Mouse (Mus musculus) cerebellum, postnatal 25 days (tissue): ENCODE measurements around the gene Gimap1.
A peak's percentile ranks its signal among the peaks of the same experiment; 100 is the strongest.

Experiments
- DNase-seq, 2 experiments: peaks; one replicate each; pipeline ENCODE4 v3.0.0; 2021; ENCODE audit warnings: mixed read lengths in 2 of 2

The Gimap1 gene

DNA sequence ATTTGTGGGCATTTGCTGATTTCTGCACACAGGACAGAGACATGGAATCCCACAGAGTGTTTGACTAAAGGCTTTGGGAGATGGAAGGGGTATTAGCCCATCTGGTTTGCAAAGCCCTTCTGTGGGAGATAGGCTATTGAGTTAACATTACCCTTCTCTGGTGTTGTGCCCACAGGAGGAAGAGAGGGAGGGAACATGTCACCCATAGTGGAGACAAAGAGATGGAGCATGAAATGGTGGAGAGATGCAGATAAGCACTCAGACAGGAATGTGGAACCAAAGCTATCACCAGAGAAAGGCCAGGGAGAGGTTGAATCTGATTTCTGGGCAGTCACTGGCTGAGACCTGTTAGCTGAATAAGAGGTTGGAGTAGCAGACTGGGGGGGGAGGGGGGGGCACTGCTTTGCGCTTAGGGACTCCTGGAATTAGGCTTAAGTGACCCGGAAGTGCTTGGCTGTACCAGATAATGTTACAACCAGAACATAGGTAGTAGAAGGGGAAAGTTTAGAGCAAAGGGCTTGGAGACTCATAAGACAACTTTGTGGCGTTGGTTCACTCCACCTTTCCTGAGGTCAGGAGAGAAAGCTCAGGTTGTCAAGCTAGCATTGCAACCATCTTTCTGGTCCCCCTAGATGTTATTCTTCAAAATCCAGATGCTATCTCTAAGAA, 1.8 kb downstream of the Gimap1 start:
- no peak for DNase-seq

DNA sequence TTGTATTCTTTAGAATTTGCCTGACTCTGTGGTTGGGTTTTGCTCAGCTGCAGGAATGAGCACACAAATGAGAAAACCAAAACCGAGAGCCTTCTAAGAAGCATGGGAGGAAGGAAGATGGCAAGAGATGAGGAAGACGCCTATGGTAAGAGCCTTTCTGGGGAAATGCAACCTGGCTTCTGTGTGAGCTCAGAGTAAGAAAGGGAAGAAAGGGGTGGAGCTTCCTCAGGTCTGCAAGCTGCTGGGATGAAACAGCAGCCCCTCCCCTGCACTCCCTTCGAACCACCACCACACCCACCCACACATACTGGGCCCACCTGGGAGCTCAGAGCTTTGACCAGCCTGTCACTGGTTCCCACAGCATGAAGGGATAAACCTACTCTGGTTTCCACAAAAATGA, 2.4 kb downstream of the Gimap1 start:
- no peak for DNase-seq

DNA sequence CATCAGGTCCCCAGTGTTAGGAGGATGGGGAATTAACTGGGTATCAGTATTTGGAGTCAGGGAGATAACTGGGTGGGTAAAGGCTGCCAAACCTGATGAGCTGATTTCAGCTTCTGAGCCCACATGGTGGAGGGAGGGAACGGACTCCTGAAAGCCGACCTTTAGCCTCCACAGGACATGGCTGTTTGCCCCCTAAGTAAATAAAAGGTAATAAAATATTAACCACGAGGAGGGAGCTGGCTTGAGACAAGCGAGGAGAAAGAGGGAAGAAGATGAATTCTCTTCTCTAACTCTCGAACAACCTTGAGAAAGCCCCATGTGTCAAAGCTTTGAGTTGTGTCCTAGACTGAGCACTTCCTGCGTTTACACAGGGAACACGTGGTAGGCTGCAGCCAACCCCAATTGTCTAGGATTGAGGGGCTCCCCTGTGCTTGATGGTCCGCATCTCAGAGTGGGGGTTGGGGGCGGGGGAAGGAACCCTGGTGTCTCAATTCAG, 2.9 kb downstream of the Gimap1 start:
- DNase-seq = no peak

DNA sequence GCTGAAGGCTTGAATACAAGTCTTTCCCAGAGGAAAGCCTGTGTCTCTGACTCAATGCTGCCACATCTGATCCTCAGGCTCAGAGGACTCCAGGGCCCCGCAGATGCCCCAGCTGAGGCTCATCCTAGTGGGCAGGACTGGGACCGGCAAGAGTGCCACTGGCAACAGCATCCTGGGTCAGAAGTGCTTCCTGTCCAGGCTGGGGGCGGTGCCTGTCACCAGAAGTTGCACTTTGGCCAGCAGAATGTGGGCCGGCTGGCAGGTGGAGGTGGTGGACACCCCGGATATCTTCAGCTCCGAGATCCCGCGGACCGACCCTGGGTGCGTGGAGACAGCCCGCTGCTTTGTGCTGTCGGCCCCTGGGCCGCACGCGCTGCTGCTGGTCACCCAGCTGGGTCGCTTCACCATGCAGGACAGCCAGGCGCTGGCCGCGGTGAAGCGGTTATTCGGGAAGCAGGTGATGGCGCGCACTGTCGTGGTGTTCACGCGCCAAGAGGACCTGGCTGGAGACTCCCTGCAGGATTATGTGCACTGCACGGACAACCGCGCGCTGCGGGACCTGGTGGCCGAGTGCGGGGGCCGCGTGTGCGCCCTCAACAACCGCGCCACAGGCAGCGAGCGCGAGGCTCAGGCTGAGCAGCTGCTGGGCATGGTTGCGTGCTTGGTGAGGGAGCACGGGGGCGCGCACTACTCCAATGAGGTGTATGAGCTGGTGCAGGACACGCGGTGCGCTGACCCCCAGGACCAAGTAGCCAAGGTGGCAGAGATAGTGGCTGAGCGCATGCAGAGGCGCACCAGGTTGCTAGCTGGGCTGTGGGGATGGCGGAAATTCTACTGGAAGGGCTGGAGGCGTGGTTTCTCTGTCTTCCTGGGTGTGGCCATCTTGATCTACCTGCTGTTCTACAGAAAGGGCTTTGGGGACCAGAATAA, 3.8 kb downstream of the Gimap1 start:
- DNase-seq = no peak

DNA sequence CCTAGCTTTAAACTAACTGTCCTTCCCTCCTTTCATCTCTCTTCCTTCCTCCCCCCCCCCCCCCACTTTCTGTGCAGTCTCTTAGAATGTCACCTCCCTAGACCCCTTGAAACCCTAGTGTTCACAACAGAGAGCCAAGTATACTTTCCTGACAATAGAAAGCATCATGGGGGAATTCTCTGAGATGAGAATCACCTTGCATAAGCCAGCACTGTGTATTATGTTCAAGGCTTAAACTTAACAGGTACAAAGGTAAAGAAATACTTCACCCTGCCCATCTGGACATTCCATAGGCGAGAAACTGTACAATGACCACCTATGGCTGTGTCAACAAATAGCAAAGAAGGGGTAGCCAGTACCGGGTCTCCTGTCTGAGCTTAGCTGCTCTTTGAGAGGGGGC, 6.6 kb downstream of the Gimap1 start:
- DNase-seq = no peak

DNA sequence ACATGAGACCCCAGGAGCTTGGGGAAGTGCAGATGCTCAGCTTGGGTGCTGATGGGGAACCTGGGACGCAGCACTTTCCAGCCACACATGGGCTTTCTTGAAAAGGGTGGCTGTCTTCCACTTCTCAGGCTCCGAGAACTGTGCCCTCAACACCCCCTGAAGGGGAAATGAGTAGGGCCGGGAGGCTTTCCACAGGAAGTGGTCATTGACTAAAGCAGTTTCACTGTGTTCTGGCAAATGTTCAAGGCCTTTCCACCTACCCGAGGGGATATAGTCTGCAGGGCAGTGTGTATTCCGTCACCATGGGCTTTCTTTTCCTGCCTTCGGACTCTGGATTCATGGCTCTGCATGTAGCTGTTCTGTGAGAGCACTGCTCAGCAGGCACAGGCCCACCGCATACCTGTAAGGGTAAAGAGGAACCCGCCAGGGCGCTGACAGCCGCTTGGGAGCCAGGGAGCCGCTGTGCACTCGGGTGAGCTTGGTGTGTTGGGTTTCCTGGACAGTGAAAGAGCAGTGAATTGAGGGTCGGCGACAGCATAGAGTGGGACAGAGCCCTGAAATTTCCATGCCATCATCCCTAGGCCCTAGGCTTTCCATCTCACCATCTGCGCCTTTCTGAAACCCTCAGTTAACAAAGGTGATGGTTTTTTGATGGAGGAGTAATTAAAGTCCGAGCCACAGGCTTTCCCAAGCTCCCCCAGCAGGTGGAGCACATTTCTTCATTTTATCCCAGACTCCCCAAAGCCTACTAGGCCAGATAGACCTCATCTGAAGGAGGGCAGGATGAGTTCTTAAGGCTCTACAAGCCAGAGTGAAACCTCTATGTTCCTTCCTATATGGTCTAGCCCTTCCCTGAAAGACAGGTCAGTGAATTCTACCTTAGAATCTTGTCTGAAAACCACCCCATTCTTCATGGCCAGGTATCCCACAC, 7.4 kb downstream of the Gimap1 start, which contains the start of gene Gimap5:
Gene Gimap5, plus strand, starts transcription at position 239 of the 931 bp plus-strand sequence.
- DNase-seq = peak in 1 of 2 experiments; percentile 28

DNA sequence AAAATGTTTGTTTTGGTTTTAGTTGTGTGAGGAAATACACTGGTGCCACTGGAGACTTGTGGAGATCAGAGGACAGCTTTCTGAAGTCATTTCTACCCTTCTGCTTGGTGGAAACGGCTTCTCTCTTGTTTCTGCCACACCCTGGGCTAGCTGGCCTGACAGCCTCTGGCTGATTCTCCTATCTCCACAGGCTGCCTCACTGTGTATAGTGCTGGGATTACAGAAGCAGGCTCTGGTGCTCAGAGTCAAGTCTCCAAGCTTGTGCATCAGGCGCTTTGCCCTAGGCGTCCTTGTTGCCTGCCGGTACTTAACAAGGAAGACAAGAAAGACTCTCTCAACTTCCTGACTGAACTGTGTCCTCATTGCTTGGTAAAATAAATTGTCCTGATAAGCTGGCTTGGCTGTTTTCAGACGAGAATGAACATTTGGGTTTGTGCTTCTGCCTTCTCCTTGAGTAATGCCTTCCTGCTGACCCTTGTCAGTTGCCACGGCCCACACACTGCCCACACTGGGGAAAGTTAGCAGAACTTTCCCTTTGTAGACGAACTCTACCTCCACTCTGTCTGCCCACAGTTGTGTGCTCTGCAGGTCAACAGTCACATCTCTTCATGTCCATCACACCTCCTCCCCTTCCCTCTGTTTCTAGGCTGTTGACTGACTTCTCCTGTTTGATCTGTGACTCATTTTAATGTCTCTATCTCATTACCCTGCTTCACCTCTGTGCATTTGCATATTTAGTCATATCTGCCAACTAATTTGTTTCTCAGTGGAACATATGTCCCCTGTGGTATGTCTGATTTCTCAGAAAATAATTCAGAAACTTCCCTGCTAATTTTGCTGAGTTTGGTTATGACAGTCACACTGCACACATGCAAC, 8.5 kb downstream of the Gimap1 start:
- DNase-seq = no peak

DNA sequence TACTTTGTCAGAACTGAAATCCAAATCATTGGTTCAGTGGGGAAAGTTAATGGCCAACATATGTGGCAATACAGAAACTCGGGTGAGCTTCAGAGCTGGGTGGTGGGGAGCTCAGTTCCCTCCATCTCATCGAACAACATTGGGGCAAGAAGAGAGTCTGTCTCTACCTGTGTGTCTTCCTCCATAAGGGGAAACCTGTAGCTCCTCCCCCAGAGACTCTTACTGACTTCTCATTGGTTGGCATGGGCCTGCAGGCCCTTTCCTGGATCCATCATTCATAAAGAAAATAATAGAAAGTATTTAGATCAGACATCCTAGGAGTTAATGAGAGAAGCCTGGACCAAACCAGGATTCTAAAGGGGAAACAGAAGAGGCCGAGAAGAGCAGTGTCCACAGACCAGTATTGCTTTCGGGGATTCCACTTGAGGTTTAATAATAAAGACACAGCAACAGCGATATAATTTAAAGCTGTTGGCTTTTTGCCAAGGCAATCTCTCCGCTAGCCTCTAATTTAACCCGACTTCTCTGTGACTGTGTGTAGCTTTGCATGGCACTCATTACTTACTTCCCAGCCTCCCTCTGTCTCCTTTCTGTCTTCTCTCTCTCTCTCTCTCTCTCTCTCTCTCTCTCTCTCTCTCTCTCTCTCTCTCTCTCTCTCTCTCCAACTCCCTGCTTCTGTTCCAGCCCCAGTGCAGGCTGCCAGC, 24.9 kb downstream of the Gimap1 start:
- DNase-seq = no peak

DNA sequence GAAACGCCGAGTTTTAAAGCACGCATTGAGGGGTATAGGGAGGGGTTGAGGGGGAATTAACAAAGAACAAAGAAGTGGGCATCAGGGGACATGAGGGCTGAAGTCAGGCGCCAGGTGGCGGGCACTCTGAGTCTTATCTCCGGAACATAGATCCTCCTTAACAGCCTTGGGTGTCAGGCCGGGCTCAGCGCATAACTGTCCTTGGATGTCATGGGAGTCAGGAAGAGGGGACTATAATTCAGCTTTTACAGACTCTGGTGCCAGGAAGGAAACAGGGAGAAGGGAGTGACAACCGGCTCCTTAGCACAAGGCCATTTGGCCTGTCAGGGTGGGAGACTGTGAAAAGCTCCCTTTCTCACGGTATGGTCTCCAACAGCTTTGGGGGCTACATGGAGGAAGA, 25.6 kb downstream of the Gimap1 start:
- DNase-seq = no peak

DNA sequence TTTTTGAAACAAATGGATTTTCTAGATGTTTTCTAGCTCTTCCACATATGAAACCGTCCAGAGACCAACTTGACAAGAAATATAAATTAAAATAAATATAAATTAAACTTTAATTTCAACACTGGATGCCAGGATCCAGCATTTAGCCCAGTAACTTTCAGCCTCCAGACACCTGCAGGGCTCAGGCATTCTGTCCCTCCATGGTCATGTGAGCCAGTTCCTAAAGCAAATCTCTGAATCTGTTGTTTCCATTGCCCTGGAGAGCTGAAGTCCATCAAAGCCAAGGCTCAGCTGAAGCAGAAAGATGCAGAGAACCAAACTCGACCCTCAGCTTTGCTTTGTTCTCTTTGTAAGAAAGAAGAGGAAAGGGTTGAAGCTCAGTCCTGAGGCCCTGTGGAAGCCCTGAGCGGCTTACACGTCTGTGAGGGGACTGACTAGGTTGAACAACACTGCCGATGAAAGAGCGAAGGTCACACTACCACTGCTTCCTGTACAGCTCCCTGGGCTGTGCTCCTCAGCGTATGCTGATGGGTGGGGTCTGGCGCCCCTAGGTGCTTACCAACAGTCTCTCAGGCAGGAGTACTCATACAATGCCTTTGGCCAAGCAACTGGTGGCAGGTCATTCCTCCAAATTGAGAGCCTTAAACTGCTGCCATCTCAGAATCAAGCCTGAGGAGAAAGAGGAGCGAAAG, 29.5 kb downstream of the Gimap1 start:
- DNase-seq = no peak

DNA sequence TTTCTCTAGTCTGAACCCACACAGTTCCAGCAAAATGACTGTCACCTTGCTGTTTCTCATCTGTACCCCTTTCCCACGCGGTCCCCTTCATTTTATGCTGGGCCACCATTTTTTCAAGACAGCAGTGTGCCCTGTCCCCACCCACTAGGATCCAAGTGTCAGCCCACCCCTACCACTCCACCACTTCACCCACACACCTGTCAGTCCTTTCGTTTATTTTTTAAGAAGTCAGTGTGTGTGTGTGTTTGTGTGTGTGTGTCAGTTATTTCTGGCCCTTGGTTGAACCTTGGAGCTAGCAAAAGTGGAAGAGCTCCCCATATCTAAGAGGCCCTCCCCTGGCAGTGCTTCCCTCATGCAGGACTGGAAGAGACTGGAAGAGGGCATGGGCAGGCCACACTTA, 30.1 kb downstream of the Gimap1 start:
- no peak for DNase-seq

DNA sequence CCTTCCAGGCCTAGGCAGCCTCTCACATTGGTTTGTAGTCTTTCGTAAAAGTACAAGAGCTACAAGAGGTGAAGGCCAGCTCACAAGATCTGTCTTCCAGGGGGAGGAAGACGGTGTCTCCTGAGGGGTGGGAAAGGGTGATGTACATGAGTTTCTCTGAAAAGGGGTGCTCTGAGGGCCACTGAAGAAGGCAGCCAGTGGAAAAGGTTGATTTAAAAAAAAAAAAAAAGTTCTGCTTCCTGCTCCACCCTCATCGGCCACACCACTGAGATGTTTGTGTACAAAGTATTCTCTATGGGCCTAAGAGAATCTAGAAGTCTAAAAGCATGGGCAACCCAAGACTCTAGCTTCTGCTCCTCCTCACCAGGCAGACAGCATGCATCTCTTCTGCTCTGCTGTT, 31.8 kb downstream of the Gimap1 start, which contains the start of gene Gimap3:
Gene Gimap3, minus strand, starts transcription at position 156 of the 400 bp plus-strand sequence.
- DNase-seq = no peak

DNA sequence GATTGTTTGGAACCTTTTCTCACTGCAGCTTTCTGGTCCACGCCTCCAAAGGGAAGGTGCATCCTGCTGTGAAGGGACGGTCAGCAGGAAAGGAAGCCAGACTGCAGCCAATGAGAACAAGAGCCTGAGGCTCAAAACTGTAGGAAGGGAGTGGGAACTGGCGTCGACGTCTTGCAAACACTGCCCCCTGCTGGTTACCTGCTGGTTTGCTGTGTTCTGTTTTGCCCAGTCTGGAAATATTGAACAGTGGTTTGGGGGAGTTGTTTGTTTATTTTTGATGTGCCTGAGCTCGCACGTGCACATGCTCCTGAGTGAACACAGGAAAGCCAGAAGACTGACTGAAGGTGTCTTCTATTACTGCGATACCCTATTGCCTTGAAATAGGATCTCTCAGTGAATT, 33.2 kb downstream of the Gimap1 start:
- DNase-seq = peak; percentile 70 to 86

DNA sequence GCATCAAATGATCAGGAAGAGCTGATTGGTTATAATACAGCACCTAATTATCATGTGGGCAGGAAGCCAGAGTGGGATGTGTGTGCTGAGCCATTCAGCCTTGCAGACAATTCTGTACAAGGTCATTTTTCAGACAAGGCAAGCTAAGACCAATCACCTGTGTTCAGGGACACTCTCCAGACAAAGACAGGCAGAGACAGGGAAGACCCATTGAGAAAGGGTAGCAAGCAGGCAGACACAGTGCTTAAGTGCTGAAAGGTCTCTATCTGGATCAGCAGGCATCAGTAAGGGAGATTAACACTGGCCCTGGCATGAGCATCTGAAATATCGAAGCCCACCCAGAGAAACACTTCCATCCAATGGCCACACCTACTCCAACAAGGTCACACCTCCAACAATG, 45.6 kb downstream of the Gimap1 start:
- DNase-seq = no peak

DNA sequence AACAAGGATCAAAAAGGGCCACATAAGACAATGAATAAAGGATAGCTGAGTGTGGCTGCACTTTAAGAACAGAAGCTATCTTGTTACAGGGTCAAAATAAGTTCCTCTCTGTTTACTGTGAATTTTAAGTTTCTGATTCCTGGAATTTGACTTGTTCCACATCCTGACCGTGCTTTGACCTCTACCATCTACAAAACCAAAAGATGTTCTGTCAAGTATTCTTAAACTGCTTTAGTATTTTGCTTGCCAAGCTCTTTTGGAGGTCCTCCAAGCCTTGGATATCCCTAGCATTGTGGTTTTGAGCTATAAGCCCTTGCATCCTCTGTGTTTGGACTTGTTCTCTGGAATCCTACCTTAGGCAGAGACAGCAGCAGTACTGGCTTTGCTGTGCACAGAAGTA, 46.3 kb downstream of the Gimap1 start:
- no peak for DNase-seq

DNA sequence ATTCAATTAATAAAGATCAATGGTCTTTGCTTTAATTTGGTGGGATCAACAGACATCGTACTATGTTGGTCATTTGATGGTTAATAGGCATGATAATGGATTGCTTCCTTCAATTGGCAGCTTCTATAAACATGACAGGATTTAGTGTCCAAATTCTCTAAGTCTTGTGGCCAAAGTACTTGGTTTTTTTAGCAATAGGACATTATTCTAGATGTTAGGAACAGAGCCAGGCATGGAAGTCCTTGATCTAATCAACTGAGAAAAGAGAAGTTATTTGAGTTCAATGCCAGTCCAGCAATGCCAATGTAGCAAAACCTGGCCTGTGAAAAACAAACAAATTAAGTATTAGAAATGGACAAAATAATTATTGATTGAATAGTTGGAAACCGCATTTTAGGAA, 46.7 kb downstream of the Gimap1 start:
- no peak for DNase-seq

DNA sequence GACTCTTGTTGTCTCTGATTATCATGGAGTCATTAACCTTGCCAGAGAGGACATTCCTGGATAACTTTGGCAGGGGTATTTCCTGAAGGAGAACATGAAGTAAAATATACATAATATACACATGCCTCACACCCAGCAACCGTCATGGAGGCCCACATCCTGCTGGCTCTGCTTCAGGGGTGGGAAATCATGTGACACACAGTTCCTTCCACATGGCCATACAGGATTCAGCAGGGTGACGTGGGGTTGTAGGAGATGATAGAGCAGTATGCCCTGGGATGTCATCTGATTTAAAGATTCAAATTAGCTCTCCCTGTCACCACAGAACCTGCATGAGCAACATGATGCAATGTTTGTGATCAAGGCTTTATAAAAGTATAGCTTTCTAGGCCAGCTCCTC, 49.0 kb downstream of the Gimap1 start:
- DNase-seq = no peak
